Mouse (Mus musculus) lung, embryonic 16.5 days (tissue): ENCODE results near the gene Casc1. TPM values are rescaled to one million over a fixed set of nuclear protein-coding genes. Genes with fewer than 3 reads are reported as not detected.

Source experiments
- ATAC-seq: fragments of 200-750 bp; cut with Nextera tagmentation; 2 replicates; pipeline ENCODE4 v1.8.0; 2017; ENCODE audit warnings: low read depth, mild to moderate bottlenecking, moderate library complexity
- H3K27ac ChIP-seq: fragments of 300-500 bp; sonication (generic); 2 replicates; pipeline ENCODE4 v1.5.1; 2014; ENCODE audit warnings: mild to moderate bottlenecking, control low read depth, low read length
- H3K27me3 ChIP-seq: fragments of 300-500 bp; sonication (generic); 2 replicates; pipeline ENCODE4 v1.6.1; 2014; ENCODE audit warnings: low read depth, low read length, mixed read lengths; ENCODE audit not compliant: control insufficient read depth, insufficient read depth
- H3K36me3 ChIP-seq: fragments of 300-500 bp; sonication (generic); 2 replicates; pipeline ENCODE4 v1.6.1; 2014; ENCODE audit warnings: low read length; ENCODE audit not compliant: control insufficient read depth, insufficient read depth
- H3K4me1 ChIP-seq: fragments of 300-500 bp; sonication (generic); replicated peaks from 2 replicates; pipeline ENCODE4 v1.6.1; 2014; ENCODE audit warnings: low read length, mixed read lengths; ENCODE audit not compliant: control insufficient read depth, insufficient read depth
- H3K4me2 ChIP-seq: fragments of 300-500 bp; sonication (generic); 2 replicates; pipeline ENCODE4 v1.6.1; 2014; ENCODE audit warnings: low read depth, low read length, control low read depth
- H3K4me3 ChIP-seq: fragments of 300-500 bp; sonication (generic); 2 replicates; pipeline ENCODE4 v1.5.1; 2014; ENCODE audit warnings: mild to moderate bottlenecking, low read length, control low read depth
- H3K9ac ChIP-seq: fragments of 300-500 bp; sonication (generic); 2 replicates; pipeline ENCODE4 v1.6.1; 2014; ENCODE audit warnings: low read length, control low read depth
- H3K9me3 ChIP-seq: fragments of 300-500 bp; sonication (generic); 2 replicates; pipeline ENCODE4 v1.6.1; 2016; ENCODE audit warnings: low read length; ENCODE audit not compliant: control insufficient read depth
- WGBS: fragments of 180-500 bp; shearing (Covaris S2); extraction: QIAGEN DNeasy Blood & Tissue Kit; methylation state at CpG from one replicate; pipeline ENCODE4 v1.1.7; 2014; 5-methylcytosine and 5-hydroxymethylcytosine counted together
- polyA plus RNA-seq: library from polyadenylated mRNA; unstranded; fragments of >200 nt; fragmentation: Nextera tagmentation; extraction: Ambion mirVana; gene quantifications from 2 replicates; pipeline ENCODE4 v1.2.1, GENCODE M21; 2015

Gene Casc1
- polyA plus RNA-seq, 1 experiment from 2014 or later: 1.5 TPM

DNA sequence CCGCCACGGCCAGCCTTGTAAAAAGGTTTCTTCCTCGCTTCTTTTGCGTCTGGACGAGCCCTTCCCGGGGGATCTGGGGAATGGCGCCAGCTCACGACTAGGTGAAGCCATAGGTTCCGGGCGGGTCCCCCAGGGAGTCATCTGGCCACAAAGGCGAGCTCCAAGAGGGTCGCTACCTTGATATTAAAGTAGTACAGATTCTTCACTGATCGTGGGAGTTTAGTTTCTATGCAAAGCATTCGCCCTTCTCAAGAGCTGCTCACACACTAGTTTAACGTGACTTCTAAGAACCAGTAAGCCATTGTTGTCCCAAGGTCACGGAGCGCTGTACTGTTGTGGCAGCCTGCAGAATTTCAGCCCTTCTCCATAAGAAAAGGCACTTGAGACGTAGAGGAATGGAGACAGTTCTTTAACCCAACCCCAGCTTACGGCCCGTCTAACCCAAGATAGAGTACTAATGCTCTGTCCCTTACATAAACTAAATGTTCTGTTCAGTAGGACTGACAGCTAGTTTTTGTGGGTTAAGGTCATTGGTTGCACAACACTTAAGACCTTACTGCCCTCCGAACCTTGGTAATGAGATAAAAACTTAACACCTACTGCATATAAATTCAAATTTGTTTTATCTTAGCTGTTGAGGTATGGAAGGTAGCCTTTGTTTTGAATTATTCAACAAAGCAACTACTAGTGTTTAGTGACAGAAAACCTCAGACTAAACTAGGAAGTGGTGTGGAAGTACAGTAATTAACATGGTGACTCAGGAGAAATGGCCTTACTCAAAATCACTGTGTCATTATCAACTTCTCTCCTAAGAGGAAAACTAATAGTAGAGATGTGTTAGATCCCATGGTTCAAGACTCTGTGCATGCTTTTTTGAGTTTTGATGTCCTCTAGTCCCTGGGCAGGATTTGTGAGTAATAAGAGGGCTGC, 836 bp upstream of the Casc1 start:
- H3K9me3 ChIP-seq: no peaks in the 10 kb centered on the region
- peak overlapping the region; percentile 82 for H3K4me3 ChIP-seq
- ATAC-seq: peak; percentile 26
- peak overlapping the region; percentile 60 for H3K4me2 ChIP-seq
- peaks cover 10% of the 10 kb centered on the region for H3K4me1 ChIP-seq
- H3K36me3 ChIP-seq: peaks cover 2% of the 10 kb centered on the region; the same call in 1 of the 2 replicates
- no peaks in the 10 kb centered on the region for H3K27me3 ChIP-seq
- 2% methylated on average over 21 of the region's 21 CpGs for WGBS
- peak overlapping the region; percentile 93 for H3K9ac ChIP-seq
- H3K27ac ChIP-seq: peak overlapping the region; percentile 98

DNA sequence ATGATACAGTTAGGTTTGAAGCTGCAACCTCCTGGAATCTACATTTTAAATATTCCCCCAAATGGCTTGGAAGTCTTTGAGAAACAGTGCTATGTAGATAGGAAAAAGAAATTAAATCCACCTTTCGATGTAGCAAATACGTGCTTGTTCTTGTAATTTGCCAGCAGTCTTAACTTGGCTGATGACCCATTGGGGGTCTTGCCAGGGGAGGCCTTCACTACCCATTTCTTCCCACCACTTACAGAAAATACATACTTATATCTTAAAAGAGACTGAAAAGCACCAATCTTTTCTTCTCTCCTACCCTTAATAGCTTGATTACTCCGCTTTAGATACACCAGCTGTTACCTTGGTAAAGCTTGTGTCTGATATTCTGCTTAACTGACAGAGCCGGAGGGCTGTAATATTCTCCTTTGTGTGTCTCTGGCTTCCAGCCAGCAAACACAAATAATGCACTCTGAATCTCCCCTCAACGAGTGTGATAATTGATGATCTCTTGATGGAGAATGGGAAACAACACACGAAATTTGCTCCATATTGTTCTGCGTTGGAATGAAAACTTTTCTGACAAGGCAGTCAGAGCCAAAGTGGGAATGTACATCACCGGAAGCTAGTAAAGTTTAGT, 637 bp downstream of the Casc1 start:
- Histone ChIP-seq H3K9ac (peak overlapping the region; percentile 52), H3K36me3 (no peaks in the 10 kb centered on the region), H3K9me3 (no peaks in the 10 kb centered on the region), H3K4me1 (peaks cover 10% of the 10 kb centered on the region), H3K27ac (no peak overlapping the region), H3K27me3 (no peaks in the 10 kb centered on the region), H3K4me2 (peak overlapping the region; percentile 80), H3K4me3 (peak overlapping the region; percentile 59)
- 28% methylated on average over 8 of the region's 8 CpGs for whole genome bisulfite sequencing
- no peak for ATAC-seq

DNA sequence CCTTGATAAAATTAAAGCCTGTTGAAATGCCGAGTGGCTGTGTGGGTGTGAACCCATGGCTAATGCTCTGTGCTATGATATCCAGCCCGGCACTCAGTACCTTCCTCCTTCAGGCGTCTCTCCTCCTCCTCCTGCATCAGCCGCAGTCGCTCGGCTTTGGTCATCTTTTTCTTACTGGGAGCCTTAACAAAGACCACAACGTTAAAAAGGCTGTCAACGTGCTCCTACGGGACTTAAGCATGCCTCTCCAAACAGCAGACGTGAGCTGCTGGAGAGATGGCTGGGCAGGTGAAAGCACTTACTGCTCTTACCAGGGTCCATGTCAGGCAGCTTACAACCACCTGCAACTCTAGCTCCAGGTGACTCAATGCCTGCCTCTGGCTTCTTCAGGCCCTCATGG, 5.7 kb downstream of the Casc1 start:
- Histone ChIP-seq H3K4me3 (no peak overlapping the region), H3K27ac (no peak overlapping the region), H3K9ac (no peak overlapping the region), H3K27me3 (no peaks in the 10 kb centered on the region), H3K4me1 (peaks cover 7% of the 10 kb centered on the region), H3K9me3 (no peaks in the 10 kb centered on the region), H3K36me3 (no peaks in the 10 kb centered on the region), H3K4me2 (no peak overlapping the region)
- ATAC-seq: no peak
- WGBS: 50% methylated on average over 10 of the region's 10 CpGs

DNA sequence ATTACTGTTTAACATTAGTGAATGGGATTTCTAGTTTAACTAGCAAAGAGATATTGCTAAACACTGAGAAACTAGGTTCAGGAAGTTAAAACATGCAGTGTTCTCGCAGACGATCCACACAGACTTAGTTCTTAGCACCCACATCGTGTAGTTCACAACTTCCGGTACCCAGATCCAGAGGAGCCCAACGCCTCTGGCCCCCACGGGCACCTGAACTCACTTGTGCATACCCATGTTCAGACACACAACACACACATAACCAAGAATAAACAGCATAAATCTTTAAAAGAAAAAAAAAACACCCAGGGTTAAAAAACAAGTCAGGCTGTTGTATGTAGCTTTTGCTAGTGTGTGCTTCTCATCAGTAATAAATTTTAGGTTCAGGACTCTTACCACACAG, 6.4 kb downstream of the Casc1 start:
- Histone ChIP-seq H3K4me1 (peaks cover 5% of the 10 kb centered on the region; the same call in 1 of the 2 replicates), H3K9me3 (no peaks in the 10 kb centered on the region), H3K4me3 (no peak overlapping the region), H3K27me3 (no peaks in the 10 kb centered on the region), H3K36me3 (no peaks in the 10 kb centered on the region), H3K9ac (no peak overlapping the region), H3K4me2 (no peak overlapping the region), H3K27ac (no peak overlapping the region)
- ATAC-seq: no peak
- WGBS: 77% methylated on average over 6 of the region's 6 CpGs

- peak overlapping the region; percentile 15 for H3K27ac ChIP-seq
- H3K36me3 ChIP-seq: no peaks in the 10 kb centered on the region
- WGBS: 68% methylated on average over 13 of the region's 13 CpGs
- H3K4me1 ChIP-seq: peaks cover 5% of the 10 kb centered on the region; the same call in 1 of the 2 replicates
- peak overlapping the region; percentile 15; the same call in 1 of the 2 replicates for H3K4me2 ChIP-seq
- ATAC-seq: 0 out of 2 replicates have a peak, but pooled peaks have one; percentile 26
- no peak overlapping the region for H3K4me3 ChIP-seq
- H3K9ac ChIP-seq: no peak overlapping the region
- H3K27me3 ChIP-seq: no peaks in the 10 kb centered on the region
- H3K9me3 ChIP-seq: no peaks in the 10 kb centered on the region
Observed at GRCm38 (mm10) chr6:145202432-145203125, 8.2 kb downstream of the Casc1 start.

- no peak for ATAC-seq
- no peaks in the 10 kb centered on the region for H3K27me3 ChIP-seq
- WGBS: 88% methylated on average over 8 of the region's 8 CpGs
- H3K4me1 ChIP-seq: peaks cover under 1% of the 10 kb centered on the region; the same call in 1 of the 2 replicates
- no peak overlapping the region for H3K4me2 ChIP-seq
- no peaks in the 10 kb centered on the region for H3K9me3 ChIP-seq
- no peak overlapping the region for H3K27ac ChIP-seq
- no peak overlapping the region for H3K4me3 ChIP-seq
- H3K36me3 ChIP-seq: no peaks in the 10 kb centered on the region
- no peak overlapping the region for H3K9ac ChIP-seq
Observed at GRCm38 (mm10) chr6:145197949-145198686, 12.7 kb downstream of the Casc1 start.

DNA sequence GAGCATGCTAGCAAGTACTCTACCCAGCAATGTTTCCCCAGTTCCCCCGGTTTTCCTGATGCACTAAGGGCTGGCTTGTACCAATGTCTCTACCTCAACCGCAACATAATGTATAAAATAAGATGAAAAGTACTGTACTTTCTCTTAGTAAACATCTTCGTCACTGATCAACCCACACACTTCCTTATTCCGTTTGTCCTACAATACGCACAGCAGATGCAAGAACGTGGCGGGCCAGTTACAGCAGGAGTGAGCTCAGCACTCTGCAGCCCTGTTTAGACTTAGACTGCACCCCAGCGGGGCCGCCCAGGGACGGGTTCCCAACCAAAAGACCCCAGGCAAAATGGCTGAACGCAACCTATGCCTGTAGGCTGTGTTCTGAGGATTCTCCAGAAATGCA, 17.4 kb downstream of the Casc1 start:
- ATAC-seq: no peak
- Histone ChIP-seq H3K4me1 (no peaks in the 10 kb centered on the region), H3K4me2 (no peak overlapping the region), H3K27me3 (no peaks in the 10 kb centered on the region), H3K9ac (no peak overlapping the region), H3K27ac (no peak overlapping the region), H3K4me3 (no peak overlapping the region), H3K9me3 (no peaks in the 10 kb centered on the region), H3K36me3 (no peaks in the 10 kb centered on the region)
- WGBS: 60% methylated on average over 11 of the region's 11 CpGs

DNA sequence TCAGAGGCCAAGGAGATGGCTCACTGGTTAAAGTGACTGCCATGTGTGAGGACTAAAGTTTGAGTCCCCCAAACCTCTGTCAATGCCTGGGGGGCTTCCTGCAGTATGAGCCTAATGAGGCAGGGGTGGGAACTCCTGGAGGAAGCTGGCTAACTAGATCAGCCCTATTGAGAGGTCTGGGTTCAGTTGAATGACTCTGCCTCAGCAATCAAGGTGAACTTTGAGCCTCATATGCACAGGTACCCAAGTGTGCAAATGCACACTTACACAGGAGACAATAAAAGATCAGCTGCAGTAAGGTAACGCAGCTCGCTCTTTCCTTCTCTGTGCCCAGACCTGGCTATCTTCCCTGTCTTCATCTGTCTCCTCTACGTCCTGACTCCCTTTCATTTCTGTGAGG, 17.8 kb downstream of the Casc1 start:
- ATAC-seq: no peak
- Histone ChIP-seq H3K4me3 (no peak overlapping the region), H3K4me2 (no peak overlapping the region), H3K27me3 (no peaks in the 10 kb centered on the region), H3K4me1 (no peaks in the 10 kb centered on the region), H3K9ac (no peak overlapping the region), H3K27ac (no peak overlapping the region), H3K9me3 (no peaks in the 10 kb centered on the region), H3K36me3 (no peaks in the 10 kb centered on the region)
- WGBS: 83% methylated on average over 3 of the region's 3 CpGs
